Mouse (Mus musculus) heart, adult 2 months (tissue): ENCODE measurements around the gene Fam162b.

Source experiments
- EP300 ChIP-seq: fragments of 200-500 bp; IDR thresholded peaks from 2 replicates; pipeline ENCODE4 v1.6.1; 2011; ENCODE audit warnings: low read depth, low read length, control low read depth; ENCODE audit not compliant: insufficient read depth
- POLR2A ChIP-seq: fragments of 200-500 bp; IDR thresholded peaks from 2 replicates; pipeline ENCODE4 v1.6.1; 2011; ENCODE audit warnings: mild to moderate bottlenecking, low read depth, low read length, control low read depth; ENCODE audit not compliant: insufficient read depth

DNA sequence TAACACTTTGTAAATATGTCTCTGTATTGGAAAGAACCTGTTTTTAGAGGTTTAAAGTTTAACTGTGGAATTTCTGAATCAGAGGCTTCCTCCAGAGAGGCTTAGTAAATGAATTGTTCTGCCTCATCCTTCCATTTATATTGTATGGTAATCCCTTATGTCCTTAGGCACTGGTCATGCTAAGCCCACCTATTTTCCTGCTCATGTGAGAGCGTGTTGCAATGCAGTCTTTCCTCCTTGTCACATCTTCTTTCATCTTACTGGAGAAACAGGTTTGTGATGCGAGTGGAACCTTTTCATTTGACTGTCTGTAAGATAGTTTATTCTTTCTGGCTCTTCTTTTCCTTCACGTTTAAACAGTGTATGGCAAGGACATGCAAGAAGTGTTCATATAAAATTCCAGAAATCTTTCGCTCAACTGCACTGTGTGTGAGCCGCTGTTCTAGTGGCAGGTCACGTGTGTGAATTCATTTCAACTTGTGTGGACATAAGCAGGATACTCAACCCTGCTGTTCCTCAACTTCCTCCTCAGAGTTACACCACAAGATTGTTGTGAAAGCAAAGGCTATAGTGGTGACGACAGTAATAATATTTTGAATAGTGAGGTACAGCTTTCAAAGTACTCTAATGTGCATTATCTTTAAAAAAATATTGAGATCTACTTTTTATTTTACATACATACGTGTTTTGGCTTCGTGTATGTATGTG lies 6.8 kb upstream of the Fam162b start:
- TF ChIP-seq EP300, result no peak
- TF ChIP-seq POLR2A, result no peak
